Mouse (Mus musculus) kidney, adult 2 months (tissue): Measurements from ENCODE around the gene Gas2l3. TPM values are rescaled to one million over a fixed set of nuclear protein-coding genes. Genes with fewer than 3 reads are reported as not detected.

Experiments
- DNase-seq: peaks from one replicate; pipeline ENCODE4 v3.0.0; 2021
- H3K27ac ChIP-seq: fragments of 200-500 bp; 2 replicates; pipeline ENCODE4 v1.5.1; 2012; ENCODE audit warnings: low read depth, low read length, control low read depth, inconsistent platforms; ENCODE audit not compliant: insufficient read depth
- H3K27me3 ChIP-seq: fragments of 200-500 bp; replicated peaks from 2 replicates; pipeline ENCODE4 v1.6.1; 2012; ENCODE audit warnings: mild to moderate bottlenecking, moderate library complexity, low read length, inconsistent platforms; ENCODE audit not compliant: control insufficient read depth, insufficient read depth
- H3K36me3 ChIP-seq: fragments of 200-500 bp; 2 replicates; pipeline ENCODE4 v1.6.1; 2012; ENCODE audit warnings: mild to moderate bottlenecking, moderate library complexity, low read length, inconsistent platforms; ENCODE audit not compliant: control insufficient read depth, insufficient read depth
- H3K4me1 ChIP-seq: fragments of 200-500 bp; 2 replicates; pipeline ENCODE4 v1.6.1; 2011; ENCODE audit warnings: low read length; ENCODE audit not compliant: control insufficient read depth, insufficient read depth
- H3K4me3 ChIP-seq: fragments of 200-500 bp; 2 replicates; pipeline ENCODE4 v1.5.1; 2011; ENCODE audit warnings: mild to moderate bottlenecking, low read depth, low read length, control low read depth; ENCODE audit not compliant: insufficient read depth
- CTCF ChIP-seq: fragments of 200-500 bp; conservative IDR thresholded peaks from 2 replicates; pipeline ENCODE4 v1.5.1; 2011; ENCODE audit warnings: low read depth, mild to moderate bottlenecking, control low read depth, low read length, moderate library complexity, mixed read lengths; ENCODE audit not compliant: insufficient read depth, insufficient read length
- POLR2A ChIP-seq: fragments of 200-500 bp; IDR thresholded peaks from one replicate; pipeline ENCODE4 v1.6.1; 2011; ENCODE audit warnings: low read depth, low read length, control low read depth
- WGBS: fragments of 180-500 bp; shearing (Covaris S2); methylation state at CpG from one replicate; pipeline ENCODE4 v1.1.7; 2018; 5-methylcytosine and 5-hydroxymethylcytosine counted together
- polyA plus RNA-seq: library from polyadenylated mRNA; depleted of rRNA; stranded (reverse); fragments of >200 nt; gene quantifications from 2 replicates; pipeline ENCODE4 v1.2.3, GENCODE M21; 2012

Gene Gas2l3
- polyA plus RNA-seq, 1 experiment: 0.19 TPM

DNA sequence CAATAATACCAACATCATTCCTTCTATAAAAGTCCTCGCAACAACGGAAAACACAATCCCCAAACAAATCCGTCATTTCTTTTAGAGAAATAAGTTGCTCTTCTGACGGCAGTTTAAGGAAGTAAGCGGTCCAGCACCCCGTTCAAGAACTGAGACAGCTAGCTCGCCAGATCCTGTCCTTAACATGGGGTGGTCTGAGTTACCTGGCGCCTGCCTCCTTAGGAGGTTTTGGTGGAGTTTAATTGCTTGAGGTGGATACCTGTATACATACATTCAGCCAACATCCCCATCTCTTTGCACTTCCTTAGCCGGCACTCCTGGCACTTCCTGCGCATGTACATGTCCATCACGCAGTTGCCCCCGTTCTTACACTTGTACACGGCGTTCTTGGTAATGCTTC lies 39.3 kb upstream of the Gas2l3 start:
- WGBS: 83% methylated on average over 14 of the region's 14 CpGs
- Histone ChIP-seq H3K36me3 (peaks cover 14% of the 10 kb centered on the region), H3K4me3 (no peak overlapping the region)

DNA sequence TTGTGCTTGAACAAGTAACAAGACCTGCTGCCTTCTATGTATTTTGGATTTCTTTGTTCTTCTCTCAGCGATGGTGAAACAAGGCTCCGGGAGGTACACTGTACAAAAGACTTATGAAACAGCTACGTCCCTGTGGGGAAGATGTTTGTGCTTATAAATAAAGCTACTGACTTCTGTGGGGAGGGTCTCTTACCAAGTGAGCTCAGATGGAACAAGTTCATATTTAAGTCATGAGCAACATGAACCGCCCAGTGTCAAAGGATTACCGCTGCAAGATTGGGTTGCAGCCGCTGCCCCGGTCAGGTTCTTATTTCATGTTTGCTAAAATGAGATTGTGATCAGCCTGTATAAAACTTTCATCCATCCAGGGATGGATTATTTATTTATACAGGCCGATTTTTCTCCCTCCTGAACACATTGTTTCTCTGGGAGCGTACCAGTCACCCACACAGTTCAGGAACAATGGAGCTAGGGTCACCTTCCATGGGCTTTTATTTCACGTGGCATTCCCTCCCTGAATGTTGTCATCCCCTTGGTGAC lies 38.4 kb upstream of the Gas2l3 start:
- Histone ChIP-seq H3K27me3 (no peaks in the 10 kb centered on the region), H3K27ac (no peak overlapping the region), H3K36me3 (peaks cover 14% of the 10 kb centered on the region), H3K4me1 (peaks cover 4% of the 10 kb centered on the region; the same call in 1 of the 2 replicates), H3K4me3 (no peak overlapping the region)
- WGBS: 65% methylated on average over 10 of the region's 10 CpGs
- DNase-seq: no peak
- TF ChIP-seq POLR2A (no peak), CTCF (no peak)

More for the DNA sequence above, 39.3 kb upstream of the Gas2l3 start:
- Histone ChIP-seq H3K4me1 (peaks cover 4% of the 10 kb centered on the region; the same call in 1 of the 2 replicates), H3K27ac (no peak overlapping the region), H3K27me3 (no peaks in the 10 kb centered on the region)
- TF ChIP-seq CTCF (no peak), POLR2A (no peak)
- no peak for DNase-seq

DNA sequence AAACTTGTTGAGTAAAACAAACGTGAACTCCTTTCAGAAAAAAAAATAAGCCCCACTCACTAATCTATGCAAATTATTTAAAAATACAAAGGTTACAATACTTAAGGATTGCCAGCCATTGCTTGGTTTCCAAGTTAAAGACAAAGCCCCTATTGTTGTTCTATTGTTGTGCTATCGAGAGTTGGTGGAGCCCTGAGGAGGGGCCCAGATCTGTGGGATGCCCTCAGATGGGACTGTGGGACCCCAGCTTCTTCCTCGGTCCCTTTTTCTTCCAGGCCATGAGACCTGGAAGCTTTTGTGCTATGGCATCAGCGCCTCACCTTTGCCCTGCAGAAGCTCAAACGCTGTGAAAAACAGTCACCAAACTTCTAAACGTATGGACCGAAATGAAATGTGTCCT lies 37.9 kb upstream of the Gas2l3 start:
- Histone ChIP-seq H3K4me3 (no peak overlapping the region), H3K27ac (no peak overlapping the region), H3K4me1 (peaks cover 4% of the 10 kb centered on the region; the same call in 1 of the 2 replicates), H3K36me3 (peaks cover 14% of the 10 kb centered on the region), H3K27me3 (no peaks in the 10 kb centered on the region)
- 64% methylated on average over 7 of the region's 7 CpGs for WGBS
- DNase-seq: no peak
- TF ChIP-seq CTCF (no peak), POLR2A (no peak)

DNA sequence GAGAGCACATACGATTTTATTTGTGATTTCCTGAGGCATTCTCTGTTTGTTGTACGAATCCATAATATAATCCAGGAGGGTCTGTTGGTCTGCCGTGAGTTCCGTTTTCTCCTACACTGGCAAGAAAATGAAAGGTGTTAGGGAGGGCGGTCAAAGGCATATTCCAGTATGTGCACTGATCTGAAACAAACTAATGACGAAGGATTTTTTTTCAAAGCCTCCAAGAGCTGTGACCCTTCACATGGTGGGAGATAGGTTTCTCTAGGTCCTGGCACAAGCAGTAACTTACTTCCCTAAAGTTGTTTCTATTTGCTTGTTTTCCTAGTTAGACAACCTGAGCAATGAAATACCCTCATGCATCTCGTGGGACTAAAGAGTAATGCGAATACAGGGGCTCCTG lies 35.0 kb upstream of the Gas2l3 start:
- TF ChIP-seq CTCF (no peak), POLR2A (no peak)
- peaks cover 17% of the 10 kb centered on the region for H3K36me3 ChIP-seq
- no peak overlapping the region for H3K4me3 ChIP-seq
- 45% methylated on average over 8 of the region's 8 CpGs for WGBS
- peak; percentile 66 for DNase-seq
- H3K4me1 ChIP-seq: peaks cover 4% of the 10 kb centered on the region; the same call in 1 of the 2 replicates
- no peaks in the 10 kb centered on the region for H3K27me3 ChIP-seq
- H3K27ac ChIP-seq: peak overlapping the region; percentile 69

DNA sequence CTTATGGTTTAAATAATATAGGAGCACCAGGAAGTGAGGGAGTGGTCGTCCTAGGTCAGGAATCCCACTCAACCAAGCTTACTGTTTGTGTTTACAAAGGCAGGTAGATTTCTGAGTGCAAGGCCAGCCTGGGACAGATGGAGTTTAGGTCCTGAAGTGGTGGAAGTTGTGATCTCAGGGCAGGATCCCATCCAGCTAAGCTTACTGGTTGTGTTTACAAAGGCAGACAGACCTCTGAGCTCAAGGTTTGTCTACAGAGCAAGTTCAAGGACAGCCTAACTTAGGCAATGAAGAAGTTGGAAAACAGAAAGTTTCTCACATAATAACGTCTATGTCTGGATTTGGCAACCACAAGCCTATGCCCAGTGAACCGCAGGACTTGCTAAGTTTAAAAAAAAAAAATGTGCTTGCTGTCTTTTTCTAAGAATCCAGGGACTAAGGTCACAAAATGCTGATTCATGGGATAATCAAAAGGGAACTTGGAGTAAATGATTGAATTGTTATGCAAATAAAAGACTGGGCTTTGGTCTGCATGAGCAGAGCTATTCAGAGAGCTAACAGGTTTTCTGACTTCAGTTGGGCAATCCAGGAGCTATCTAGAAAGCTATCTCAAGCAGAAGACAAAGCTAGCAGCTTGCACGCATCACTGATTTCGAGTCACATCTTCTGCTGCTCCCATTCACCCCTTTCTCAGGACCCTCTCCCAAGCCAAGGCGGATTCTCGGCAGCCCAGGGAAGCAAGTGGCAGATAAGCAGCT lies 27.0 kb upstream of the Gas2l3 start:
- peak; percentile 89 for DNase-seq
- Histone ChIP-seq H3K4me1 (peaks cover 13% of the 10 kb centered on the region; the same call in 1 of the 2 replicates), H3K27me3 (no peaks in the 10 kb centered on the region), H3K4me3 (no peak overlapping the region), H3K27ac (peak overlapping the region; percentile 84), H3K36me3 (peaks cover 8% of the 10 kb centered on the region)
- TF ChIP-seq CTCF (no peak), POLR2A (peak; percentile 64)
- 61% methylated on average over 7 of the region's 7 CpGs for WGBS

DNA sequence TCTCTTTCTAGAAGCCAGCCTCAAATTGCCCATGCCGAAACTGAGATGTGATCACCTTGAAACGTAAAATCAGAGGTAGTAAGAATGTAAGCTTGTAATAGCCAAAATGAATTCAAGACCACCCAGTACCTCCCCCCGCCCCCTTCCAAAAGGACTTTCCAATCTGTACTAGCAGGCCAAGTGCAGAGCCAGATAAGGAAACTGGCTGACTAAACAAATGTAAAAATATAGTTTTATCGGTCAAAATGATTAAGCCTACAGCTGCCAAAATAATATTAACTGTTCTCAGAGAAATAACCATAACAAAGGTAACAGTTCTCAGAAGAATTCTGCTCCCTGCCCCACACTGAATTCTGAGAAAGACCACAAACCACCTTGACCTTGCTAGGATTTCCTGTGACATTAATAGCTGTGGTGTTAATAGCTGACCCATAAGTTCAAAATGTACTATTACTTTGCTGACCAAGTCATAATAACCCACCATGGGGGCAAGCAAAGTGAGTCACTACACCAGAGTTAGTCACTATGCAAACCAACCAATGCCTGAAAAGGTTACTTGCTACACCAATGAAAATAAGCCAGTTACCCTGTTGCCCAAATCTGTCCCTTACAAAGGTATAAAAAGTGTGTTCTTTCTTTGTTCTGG lies 21.1 kb upstream of the Gas2l3 start:
- 73% methylated on average over 4 of the region's 4 CpGs for WGBS
- H3K4me3 ChIP-seq: no peak overlapping the region
- peak; percentile 83 for DNase-seq
- H3K27ac ChIP-seq: peak overlapping the region; percentile 88; the same call in 1 of the 2 replicates
- H3K4me1 ChIP-seq: peaks cover 9% of the 10 kb centered on the region; the same call in 1 of the 2 replicates
- H3K36me3 ChIP-seq: peaks cover 7% of the 10 kb centered on the region; the same call in 1 of the 2 replicates
- no peaks in the 10 kb centered on the region for H3K27me3 ChIP-seq
- TF ChIP-seq POLR2A (no peak), CTCF (no peak)

DNA sequence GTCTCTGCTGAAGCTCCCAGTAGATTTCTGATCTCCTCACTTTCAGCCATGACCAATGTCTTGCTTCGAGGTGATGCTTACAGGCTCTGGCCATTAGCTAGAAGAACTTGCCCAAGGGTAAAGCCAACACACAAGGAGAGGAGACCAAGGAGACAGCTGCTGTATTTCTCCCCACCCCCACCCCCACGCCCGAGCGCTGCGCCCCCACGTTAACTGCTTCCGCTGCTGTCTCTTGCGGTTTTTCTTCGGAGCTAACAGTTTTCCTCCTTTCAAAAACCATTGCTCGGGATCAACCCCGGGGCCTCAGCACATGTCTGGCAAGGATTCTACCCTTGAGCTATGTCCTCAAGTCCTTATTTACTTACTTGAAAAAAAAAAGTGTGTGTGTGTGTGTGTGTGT lies 19.1 kb upstream of the Gas2l3 start:
- Histone ChIP-seq H3K27ac (peak overlapping the region; percentile 65), H3K36me3 (peaks cover 11% of the 10 kb centered on the region; the same call in 1 of the 2 replicates), H3K4me3 (no peak overlapping the region), H3K4me1 (peaks cover 4% of the 10 kb centered on the region; the same call in 1 of the 2 replicates), H3K27me3 (no peaks in the 10 kb centered on the region)
- 60% methylated on average over 11 of the region's 11 CpGs for WGBS
- no peak for TF ChIP-seq POLR2A
- TF ChIP-seq CTCF: no peak
- DNase-seq: no peak
